8 mouse cellular contexts compared by ENCODE assay signal in genomic region chr9:106884996-106885900, GRCm38 (mm10). TPM values are rescaled to one million over a fixed set of nuclear protein-coding genes. Genes with fewer than 3 reads are reported as not detected.
DNase-seq lines count a peak whose midpoint lies in the region; ATAC-seq and TF ChIP-seq lines count a peak whose summit lies in the region.

No protein-coding gene starts in this region.

- no peak overlapping the region for H3K27ac ChIP-seq in ES-E14 (ENCODE audit: insufficient read depth, low read depth, low read length, poor library complexity, severe bottlenecking)
- peak overlapping the region; percentile 92; the same call in 1 of the 2 replicates for H3K27ac ChIP-seq in embryonic facial prominence, embryonic 12.5 days
- no peak overlapping the region for H3K27ac ChIP-seq in intestine, embryonic 16.5 days (ENCODE audit: low read length)

- no peak for ATAC-seq in embryonic facial prominence, embryonic 12.5 days (ENCODE audit: insufficient number of reproducible peaks, insufficient read depth, low FRiP score, low TSS enrichment)
- no peak for ATAC-seq in intestine, embryonic 16.5 days

- no peaks in the 10 kb centered on the region for H3K9me3 ChIP-seq in ES-E14 (ENCODE audit: control insufficient read depth, insufficient read depth, low read depth, low read length)
- no peaks in the 10 kb centered on the region for H3K9me3 ChIP-seq in embryonic facial prominence, embryonic 12.5 days
- H3K9me3 ChIP-seq in intestine, embryonic 16.5 days (ENCODE audit: control insufficient read depth, low read length): no peaks in the 10 kb centered on the region

- peaks cover 59% of the 10 kb centered on the region for H3K36me3 ChIP-seq in ES-E14 (ENCODE audit: control insufficient read depth, insufficient read depth, low read length, poor library complexity, severe bottlenecking)
- H3K36me3 ChIP-seq in embryonic facial prominence, embryonic 12.5 days: peaks cover 67% of the 10 kb centered on the region
- H3K36me3 ChIP-seq in intestine, embryonic 16.5 days (ENCODE audit: control insufficient read depth, insufficient read depth, low read length): peaks cover 8% of the 10 kb centered on the region

- H3K9ac ChIP-seq in ES-E14 (ENCODE audit: insufficient read depth, low read depth, low read length, poor library complexity, severe bottlenecking): peak overlapping the region; percentile 98
- peak overlapping the region; percentile 98 for H3K9ac ChIP-seq in embryonic facial prominence, embryonic 12.5 days
- peak overlapping the region; percentile 96 for H3K9ac ChIP-seq in intestine, embryonic 16.5 days (ENCODE audit: low read depth, low read length)

- H3K4me2 ChIP-seq in embryonic facial prominence, embryonic 12.5 days (replicated peaks): peak overlapping the region; percentile 95
- peak overlapping the region; percentile 68 for H3K4me2 ChIP-seq in intestine, embryonic 16.5 days (ENCODE audit: low read depth, low read length)

- H3K27me3 ChIP-seq in embryonic facial prominence, embryonic 12.5 days: no peaks in the 10 kb centered on the region
- H3K27me3 ChIP-seq in intestine, embryonic 16.5 days (replicated peaks; ENCODE audit: control insufficient read depth, insufficient read depth, low read length): no peaks in the 10 kb centered on the region

- peak; percentile 13 for DNase-seq in kidney, adult 11 months
- DNase-seq in kidney, adult 8-10 months: no peak
- DNase-seq in ES-E14 (ENCODE audit: low read depth, low spot score): no peak
- DNase-seq in naive thymus-derived CD4-positive, alpha-beta T cell, adult 2 months (ENCODE audit: low read depth): peak; percentile 17
- DNase-seq in frontal cortex, postnatal 10 days (ENCODE audit: low spot score in 2 of 2): no peak
- no peak for DNase-seq in B cell, adult 2 months

- peaks cover 4 to 24% of the 10 kb centered on the region in 2 experiments; a peak in 3 of 4 replicates for H3K4me1 ChIP-seq in ES-E14 (ENCODE audit: control insufficient read depth in 2 of 2, insufficient read depth in 2 of 2, low read length in 2 of 2, poor library complexity in 1 of 2)
- H3K4me1 ChIP-seq in embryonic facial prominence, embryonic 12.5 days: peaks cover 51% of the 10 kb centered on the region
- H3K4me1 ChIP-seq in intestine, embryonic 16.5 days (ENCODE audit: control insufficient read depth, insufficient read depth, low read length): peaks cover 47% of the 10 kb centered on the region

- H3K4me3 ChIP-seq in ES-E14 (ENCODE audit: insufficient read depth in 1 of 2, low read depth in 1 of 2, low read length in 2 of 2, poor library complexity in 1 of 2, severe bottlenecking in 1 of 2): peak overlapping the region; percentile 82 to 99
- H3K4me3 ChIP-seq in embryonic facial prominence, embryonic 12.5 days: peak overlapping the region; percentile 99
- H3K4me3 ChIP-seq in intestine, embryonic 16.5 days (ENCODE audit: low read length): peak overlapping the region; percentile 79

- in situ Hi-C loops in ES-E14 (cut with MboI; ENCODE audit: low sequenced_read_pairs in 2 of 2, unreplicated experiment in 2 of 2): no loop called here

- WGBS in embryonic facial prominence, embryonic 12.5 days: 21% methylated on average over 44 of the region's 44 CpGs
- WGBS in intestine, embryonic 16.5 days: 16% methylated on average over 44 of the region's 44 CpGs

TF ChIP-seq in ES-E14, 5 proteins besides CTCF, POLR2A, EP300 and RAD21:
- no peak for TF ChIP-seq ZNF384 (IDR thresholded peaks at IDR 0.05; ENCODE audit: low read depth, low read length)
- TF ChIP-seq HCFC1 (IDR thresholded peaks at IDR 0.05; ENCODE audit: borderline replicate concordance, insufficient read depth, low read length): no peak
- no peak for TF ChIP-seq MAFK (IDR thresholded peaks at IDR 0.05; ENCODE audit: insufficient read depth, low read depth, low read length)
- no peak for TF ChIP-seq CHD2 (IDR thresholded peaks at IDR 0.05; ENCODE audit: low read depth, low read length)
- no peak for TF ChIP-seq ZC3H11A (IDR thresholded peaks at IDR 0.05; ENCODE audit: borderline replicate concordance, low read depth, low read length)

RNA-seq across cellular contexts. Expression of gene Rbm15b, which starts 2.0 kb away (rescaled TPM):
- 38.6 and 42.3 TPM in 2 replicates for total RNA-seq in ES-E14 (2012; rRNA removed)
- 27.2 and 27.9 TPM in 2 replicates for polyA plus RNA-seq in embryonic facial prominence, embryonic 12.5 days (2016; fragmentation: Nextera tagmentation; extraction: Ambion mirVana)
- 3.5 and 3.7 TPM in 2 replicates for polyA plus RNA-seq in intestine, embryonic 16.5 days (2015; fragmentation: Nextera tagmentation; extraction: Ambion mirVana)

RNA-seq across cellular contexts. Expression of gene Manf, which starts 6.5 kb away (rescaled TPM):
- total RNA-seq in ES-E14 (2012; rRNA removed): 510 and 517 TPM in 2 replicates
- 239 and 261 TPM in 2 replicates for polyA plus RNA-seq in embryonic facial prominence, embryonic 12.5 days (2016; fragmentation: Nextera tagmentation; extraction: Ambion mirVana)
- 354 and 382 TPM in 2 replicates for polyA plus RNA-seq in intestine, embryonic 16.5 days (2015; fragmentation: Nextera tagmentation; extraction: Ambion mirVana)

Comparison
In these comparisons a context has a peak if more than half of its experiments do, and no peak if none do; other contexts are left out.
1. DNase-seq: peak in kidney, adult 11 months (single experiment) and naive thymus-derived CD4-positive, alpha-beta T cell, adult 2 months (single experiment); none in kidney, adult 8-10 months (0 of 2), ES-E14 (single experiment), frontal cortex, postnatal 10 days (0 of 2) and B cell, adult 2 months (0 of 2).
2. Peak in every context shown above with its lines, with median percentiles within 50 percentile points of each other: H3K4me3 ChIP-seq and H3K9ac ChIP-seq.